Mouse (Mus musculus): ENCODE measurements at regions not wholly inside any gene's neighbourhood (a gene's known extent, or its start where the extent isn't known, plus 50 kb on each side); places are given as distances from the start of the nearest gene placed in this dataset.

DNA sequence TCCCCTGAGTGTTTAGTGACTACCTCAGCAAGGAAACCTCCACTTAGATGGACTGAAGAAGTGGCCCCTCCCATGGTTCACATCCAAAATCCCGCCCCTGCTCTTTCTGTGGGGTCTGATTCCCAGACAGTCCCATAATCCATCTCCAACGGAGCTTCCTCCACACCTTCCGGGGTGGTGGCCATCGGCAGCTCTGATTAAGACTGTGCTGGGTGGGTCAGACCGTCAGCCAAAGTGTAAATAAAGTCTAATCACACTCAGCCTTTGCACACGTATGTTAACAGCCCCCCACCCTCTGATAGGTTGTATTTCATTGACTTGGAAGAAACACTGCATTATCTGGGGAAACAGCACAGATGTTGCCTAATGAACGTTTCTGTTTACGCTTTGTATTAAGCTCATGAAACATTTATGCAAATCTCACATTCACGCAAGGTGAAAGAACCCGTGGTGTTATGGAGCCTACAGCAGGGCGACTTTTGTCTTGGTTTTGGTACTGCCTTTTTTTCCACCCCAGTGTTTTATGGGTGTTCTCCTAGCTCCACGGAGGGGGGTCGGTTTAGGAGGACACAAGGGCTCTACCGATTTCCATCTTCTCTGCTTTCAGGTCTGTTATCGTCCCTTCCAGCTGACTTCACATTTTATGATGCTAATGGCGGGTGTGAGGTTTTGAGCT lies 104.8 kb downstream of the Sall1 start:
- TF ChIP-seq POLR2A (IDR thresholded peaks at IDR 0.05; ENCODE audit: borderline replicate concordance, extremely low read depth, insufficient read depth, insufficient read length, poor library complexity, severe bottlenecking) (no peak), CTCF (IDR thresholded peaks at IDR 0.05; ENCODE audit: borderline replicate concordance, extremely low read depth, insufficient read depth, insufficient read length) (no peak)
- peak; percentile 47 for DNase-seq (ENCODE audit: low read depth)

DNA sequence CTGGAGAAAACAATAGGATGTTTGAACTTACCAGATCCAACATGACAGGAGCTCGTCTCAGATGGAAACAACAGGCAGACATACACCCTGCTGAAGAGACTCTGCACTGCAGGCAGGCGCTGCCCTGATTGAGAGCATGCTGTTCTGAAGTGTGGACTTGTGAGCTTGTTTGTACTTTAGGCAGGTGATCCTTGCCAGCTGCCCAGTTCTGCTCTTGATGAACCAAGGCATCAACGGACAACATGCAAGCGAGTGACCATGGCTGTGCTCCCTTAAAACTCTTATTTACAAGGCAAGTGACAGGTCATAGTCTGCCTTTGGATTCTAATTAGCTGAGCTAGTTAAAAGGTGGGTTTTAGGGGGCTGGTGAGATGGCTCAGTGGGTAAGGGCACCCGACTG lies 109.3 kb downstream of the Sall1 start:
- TF ChIP-seq CTCF (IDR thresholded peaks at IDR 0.05; ENCODE audit: borderline replicate concordance, extremely low read depth, insufficient read depth, insufficient read length), result no peak
- TF ChIP-seq POLR2A (IDR thresholded peaks at IDR 0.05; ENCODE audit: borderline replicate concordance, extremely low read depth, insufficient read depth, insufficient read length, poor library complexity, severe bottlenecking), result no peak
- no peak for DNase-seq (ENCODE audit: low read depth)

DNA sequence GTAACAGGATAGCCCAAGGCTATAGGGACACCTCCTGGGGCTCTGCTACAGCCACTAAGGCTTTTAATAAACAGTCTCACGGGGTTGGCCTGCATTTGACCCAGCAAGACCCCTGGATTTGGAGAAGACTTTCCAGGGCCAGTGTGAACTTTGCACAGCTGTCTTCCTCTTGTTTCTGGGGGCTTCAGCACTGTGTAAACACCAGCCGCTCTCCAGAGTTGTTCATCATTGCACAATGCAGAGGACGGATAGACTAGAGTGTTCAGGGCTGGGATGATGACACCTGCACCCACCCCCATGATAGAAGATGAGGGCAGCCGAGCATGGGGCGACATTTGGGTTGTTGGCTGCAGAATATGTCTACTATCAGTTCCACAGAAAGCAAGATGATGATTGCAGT lies 112.9 kb downstream of the Sall1 start:
- TF ChIP-seq POLR2A (IDR thresholded peaks at IDR 0.05; ENCODE audit: borderline replicate concordance, extremely low read depth, insufficient read depth, insufficient read length, poor library complexity, severe bottlenecking), result no peak
- TF ChIP-seq CTCF (IDR thresholded peaks at IDR 0.05; ENCODE audit: borderline replicate concordance, extremely low read depth, insufficient read depth, insufficient read length), result no peak
- no peak for DNase-seq (ENCODE audit: low read depth)

DNA sequence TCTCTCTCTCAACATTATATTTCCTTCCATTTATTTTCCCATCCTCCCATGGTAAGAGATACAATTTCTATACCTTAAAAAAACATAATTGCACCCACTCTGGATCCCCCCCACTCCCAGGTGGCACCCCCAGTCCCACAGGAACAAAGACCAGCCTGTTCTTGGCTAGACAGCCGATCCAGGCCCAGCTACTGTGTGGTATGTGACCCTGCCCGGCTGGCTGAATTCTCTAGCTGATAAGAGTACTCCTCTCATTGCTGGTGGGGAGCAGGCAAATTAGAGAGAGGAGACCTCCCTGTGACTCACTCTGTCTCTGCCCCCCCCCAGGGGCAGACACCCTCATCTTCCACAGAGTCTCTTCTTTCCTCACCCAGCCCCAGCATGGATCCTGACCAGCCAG lies 113.6 kb downstream of the Sall1 start:
- no peak for DNase-seq (ENCODE audit: low read depth)
- no peak for TF ChIP-seq POLR2A (IDR thresholded peaks at IDR 0.05; ENCODE audit: borderline replicate concordance, extremely low read depth, insufficient read depth, insufficient read length, poor library complexity, severe bottlenecking)
- no peak for TF ChIP-seq CTCF (IDR thresholded peaks at IDR 0.05; ENCODE audit: borderline replicate concordance, extremely low read depth, insufficient read depth, insufficient read length)

DNA sequence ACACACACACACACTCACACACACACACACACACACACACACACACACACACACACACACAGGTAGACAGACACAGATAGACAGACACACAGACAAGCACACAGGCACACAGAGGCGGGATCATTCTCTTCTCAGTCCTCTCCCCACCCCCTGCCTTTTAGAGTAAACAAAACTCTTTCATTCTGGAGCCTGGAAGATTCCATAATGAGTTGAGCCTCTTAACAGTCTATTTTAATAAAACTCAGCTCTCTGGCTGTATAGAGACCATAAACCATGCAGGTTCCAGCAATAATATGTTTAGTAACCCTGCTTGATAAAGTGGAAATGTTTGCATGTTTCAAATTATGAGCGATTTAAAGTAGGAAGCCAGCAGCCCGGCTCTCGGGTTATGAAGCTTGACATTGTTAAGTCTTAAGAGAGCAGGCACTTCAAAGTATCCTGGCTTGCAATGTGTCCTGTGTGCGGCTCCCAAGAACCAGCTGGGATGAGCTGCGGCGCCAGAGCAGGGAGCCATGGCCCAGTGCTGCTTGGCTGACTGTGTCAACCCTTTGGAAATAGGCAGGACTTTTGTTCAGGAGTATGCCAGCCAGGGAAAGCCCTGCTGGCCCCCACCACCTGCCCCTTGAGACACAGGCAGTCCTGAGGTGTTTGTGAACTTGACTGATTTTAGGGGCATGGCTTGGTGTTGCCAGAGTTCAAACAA lies 115.1 kb downstream of the Sall1 start:
- DNase-seq (ENCODE audit: low read depth), result peak; percentile 63
- TF ChIP-seq CTCF (IDR thresholded peaks at IDR 0.05; ENCODE audit: borderline replicate concordance, extremely low read depth, insufficient read depth, insufficient read length), result no peak
- no peak for TF ChIP-seq POLR2A (IDR thresholded peaks at IDR 0.05; ENCODE audit: borderline replicate concordance, extremely low read depth, insufficient read depth, insufficient read length, poor library complexity, severe bottlenecking)

DNA sequence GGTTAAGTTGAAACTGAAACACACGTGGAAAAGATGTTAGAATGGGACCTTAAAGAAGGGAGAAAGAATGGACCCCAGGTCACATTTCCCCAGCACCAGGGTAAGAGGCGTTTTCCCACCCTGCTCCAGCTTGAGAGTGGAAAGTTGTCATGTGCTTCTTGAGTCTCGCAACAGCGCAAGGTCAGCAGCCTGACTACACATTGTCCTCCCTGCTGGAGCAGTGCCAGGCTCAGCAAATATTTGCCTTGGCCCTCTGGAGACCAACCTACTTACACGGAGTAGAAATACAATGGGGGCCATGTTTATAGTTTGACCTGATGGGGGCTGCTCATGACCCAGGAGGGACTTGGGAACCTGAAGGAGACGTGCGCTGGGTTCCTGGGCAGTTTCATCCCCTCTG lies 121.1 kb downstream of the Sall1 start:
- TF ChIP-seq CTCF (IDR thresholded peaks at IDR 0.05; ENCODE audit: borderline replicate concordance, extremely low read depth, insufficient read depth, insufficient read length) (no peak), POLR2A (IDR thresholded peaks at IDR 0.05; ENCODE audit: borderline replicate concordance, extremely low read depth, insufficient read depth, insufficient read length, poor library complexity, severe bottlenecking) (no peak)
- DNase-seq (ENCODE audit: low read depth), result peak; percentile 38

DNA sequence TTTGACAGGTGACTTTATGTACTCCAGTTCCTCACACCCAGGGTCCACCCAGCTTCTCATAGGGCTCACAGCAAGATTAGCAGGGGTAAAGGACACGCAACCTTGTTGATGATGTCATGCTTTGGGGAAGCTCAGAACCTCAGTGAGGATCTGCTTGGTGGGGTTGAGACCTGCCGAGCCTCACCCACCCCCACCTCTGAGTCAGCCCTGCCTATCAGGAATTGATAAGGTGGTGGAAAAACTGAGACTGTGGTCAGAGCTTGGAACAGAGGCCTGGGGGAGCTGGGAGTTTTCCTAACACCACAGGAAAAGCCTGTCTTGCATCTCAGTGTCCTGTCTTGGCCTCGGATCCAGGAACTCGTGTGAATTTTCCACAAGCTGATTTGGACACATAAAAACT lies 122.0 kb downstream of the Sall1 start:
- DNase-seq (ENCODE audit: low read depth), result no peak
- TF ChIP-seq POLR2A (IDR thresholded peaks at IDR 0.05; ENCODE audit: borderline replicate concordance, extremely low read depth, insufficient read depth, insufficient read length, poor library complexity, severe bottlenecking) (no peak), CTCF (IDR thresholded peaks at IDR 0.05; ENCODE audit: borderline replicate concordance, extremely low read depth, insufficient read depth, insufficient read length) (no peak)

DNA sequence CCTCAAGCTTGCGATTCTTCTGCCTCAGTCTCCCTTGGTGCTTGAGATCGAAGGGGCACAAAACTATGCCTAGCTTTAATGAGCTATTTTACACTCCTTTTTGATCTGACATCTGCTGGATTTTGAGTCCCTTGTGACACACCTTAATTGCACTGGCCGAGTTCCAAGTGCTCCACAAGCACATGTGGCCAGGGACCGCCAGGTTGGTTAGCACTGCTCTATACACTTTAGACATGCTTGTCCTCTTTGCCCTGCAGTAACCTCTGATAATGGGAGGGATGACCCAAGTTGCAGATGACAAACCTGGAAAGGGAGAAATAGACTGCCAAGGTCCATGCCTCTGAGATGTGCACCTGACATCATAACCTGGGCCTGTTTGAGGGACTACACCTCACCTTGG lies 124.7 kb downstream of the Sall1 start:
- DNase-seq (ENCODE audit: low read depth), result peak; percentile 49
- no peak for TF ChIP-seq POLR2A (IDR thresholded peaks at IDR 0.05; ENCODE audit: borderline replicate concordance, extremely low read depth, insufficient read depth, insufficient read length, poor library complexity, severe bottlenecking)
- no peak for TF ChIP-seq CTCF (IDR thresholded peaks at IDR 0.05; ENCODE audit: borderline replicate concordance, extremely low read depth, insufficient read depth, insufficient read length)

DNA sequence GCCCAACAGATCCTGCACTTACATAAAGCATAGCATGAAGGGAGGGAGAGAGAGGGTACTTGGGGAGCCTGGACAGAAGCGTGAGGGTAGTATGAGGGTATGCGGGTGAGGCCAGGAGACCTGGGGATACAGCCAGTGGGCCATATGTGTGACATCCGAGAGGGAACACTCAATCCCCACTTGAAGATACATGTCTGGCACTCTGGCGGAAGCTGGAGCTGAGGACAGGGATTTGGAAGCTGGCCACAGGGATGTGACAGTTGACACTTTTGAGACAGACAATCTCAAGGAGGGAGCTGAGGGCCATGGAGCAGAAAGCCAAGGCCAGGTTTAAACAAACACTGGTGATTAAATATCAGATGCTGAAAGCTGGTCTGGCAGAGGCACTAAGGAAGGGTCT lies 127.9 kb downstream of the Sall1 start:
- no peak for DNase-seq (ENCODE audit: low read depth)
- no peak for TF ChIP-seq POLR2A (IDR thresholded peaks at IDR 0.05; ENCODE audit: borderline replicate concordance, extremely low read depth, insufficient read depth, insufficient read length, poor library complexity, severe bottlenecking)
- TF ChIP-seq CTCF (IDR thresholded peaks at IDR 0.05; ENCODE audit: borderline replicate concordance, extremely low read depth, insufficient read depth, insufficient read length), result no peak

DNA sequence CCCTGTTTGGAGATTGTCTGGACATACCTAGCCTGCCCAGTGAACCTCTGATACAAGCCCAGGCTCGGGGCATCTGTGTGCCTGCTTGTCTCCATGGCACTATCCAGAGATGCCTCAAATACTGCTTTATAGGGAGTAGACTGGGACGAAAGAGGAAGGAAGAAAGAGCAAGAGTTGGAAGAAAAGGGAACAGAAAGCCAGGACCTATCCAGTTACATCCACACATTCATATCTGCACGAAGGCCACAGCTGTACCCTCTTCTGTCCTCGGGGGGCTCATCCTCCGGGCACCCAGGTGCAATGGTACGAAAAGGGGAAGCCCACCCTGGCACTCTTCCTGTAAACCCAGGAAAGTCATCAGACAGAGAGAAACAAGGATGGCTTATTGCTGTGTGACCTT lies 129.3 kb downstream of the Sall1 start:
- TF ChIP-seq CTCF (IDR thresholded peaks at IDR 0.05; ENCODE audit: borderline replicate concordance, extremely low read depth, insufficient read depth, insufficient read length) (no peak), POLR2A (IDR thresholded peaks at IDR 0.05; ENCODE audit: borderline replicate concordance, extremely low read depth, insufficient read depth, insufficient read length, poor library complexity, severe bottlenecking) (no peak)
- DNase-seq (ENCODE audit: low read depth), result no peak

DNA sequence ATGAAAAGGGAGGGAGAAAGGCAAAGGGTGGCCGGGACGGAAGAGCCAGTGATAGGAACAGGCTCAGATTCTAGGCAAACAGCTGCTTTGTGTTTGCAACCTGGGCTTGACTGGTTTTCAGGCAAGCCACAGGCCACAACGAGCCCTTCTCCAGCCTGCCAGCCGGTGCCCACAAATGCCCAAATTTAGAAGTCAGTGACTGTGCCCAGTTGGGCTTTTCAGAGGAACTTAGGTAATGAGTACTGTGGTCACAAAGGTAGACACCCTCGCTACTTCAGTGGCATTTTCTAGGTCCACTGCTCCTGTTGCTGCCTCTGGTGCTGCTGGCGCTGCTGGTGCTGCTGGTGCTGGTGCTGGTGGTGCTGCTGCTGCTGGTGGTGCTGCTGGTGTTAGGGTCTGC lies 129.8 kb downstream of the Sall1 start:
- TF ChIP-seq POLR2A (IDR thresholded peaks at IDR 0.05; ENCODE audit: borderline replicate concordance, extremely low read depth, insufficient read depth, insufficient read length, poor library complexity, severe bottlenecking) (no peak), CTCF (IDR thresholded peaks at IDR 0.05; ENCODE audit: borderline replicate concordance, extremely low read depth, insufficient read depth, insufficient read length) (no peak)
- peak; percentile 28 for DNase-seq (ENCODE audit: low read depth)

DNA sequence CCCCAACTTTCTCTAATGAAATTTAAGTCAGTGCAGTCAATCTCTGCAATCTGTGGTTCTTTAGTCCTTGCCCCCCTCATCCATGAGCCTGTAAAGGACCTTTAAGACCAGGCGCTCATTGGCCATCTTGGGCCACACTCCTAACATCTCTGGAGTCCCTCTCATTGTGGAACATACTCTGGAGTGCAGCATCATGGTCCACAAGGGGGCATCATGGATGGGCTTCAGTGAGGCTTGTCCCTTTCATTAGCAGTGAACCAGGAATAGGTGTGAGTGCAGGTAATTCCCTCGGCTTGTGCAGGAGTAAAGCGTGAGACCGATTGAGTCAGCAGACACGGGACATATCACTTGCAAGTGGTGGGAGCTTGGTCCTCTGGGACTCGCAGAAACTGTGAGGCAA lies 137.7 kb downstream of the Sall1 start:
- TF ChIP-seq CTCF (IDR thresholded peaks at IDR 0.05; ENCODE audit: borderline replicate concordance, extremely low read depth, insufficient read depth, insufficient read length) (peak; percentile 30; the same call in 1 of the 2 replicates), POLR2A (IDR thresholded peaks at IDR 0.05; ENCODE audit: borderline replicate concordance, extremely low read depth, insufficient read depth, insufficient read length, poor library complexity, severe bottlenecking) (no peak)
- no peak for DNase-seq (ENCODE audit: low read depth)

Measured in brain, embryonic 14.5 days (tissue).